ENCODE assay signal across 9 mouse cellular contexts in the genomic region with DNA sequence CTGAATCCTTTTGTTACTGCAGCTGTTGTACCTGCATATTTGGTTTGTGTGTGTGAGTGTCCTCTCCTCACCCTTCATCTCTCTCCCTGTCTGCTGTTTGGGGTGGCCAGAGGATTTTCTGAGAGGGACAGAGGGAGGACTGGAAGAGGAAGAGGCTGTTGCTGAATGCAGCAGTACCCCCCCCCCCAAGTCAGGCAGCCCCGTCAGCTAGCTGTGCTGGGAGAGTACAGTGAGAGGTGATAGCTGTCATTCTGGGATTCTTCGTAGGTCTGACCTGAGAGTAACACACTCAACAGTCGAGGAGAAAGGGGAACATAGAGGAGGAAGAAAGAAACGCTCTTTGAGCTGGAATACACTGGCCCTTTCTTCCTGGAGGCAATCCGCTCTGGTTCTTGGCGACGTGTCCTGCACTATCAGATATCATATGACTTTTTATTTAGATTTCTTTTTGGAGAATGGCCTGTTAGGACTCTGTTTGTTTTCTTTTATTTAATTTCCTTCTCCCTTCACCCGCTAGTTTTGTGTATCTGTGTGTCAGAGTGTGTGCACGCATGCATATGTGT.
DNase-seq lines count a peak whose midpoint lies in the region; ATAC-seq and TF ChIP-seq lines count a peak whose summit lies in the region.
"Had no signal": no experiment of that assay in that cellular context is flagged by ENCODE, and none has a peak within 500 bp of the region (broad histone marks: within the 10 kb centered on the region; RNA-seq: fewer than 3 reads in every experiment).

No protein-coding gene starts in this region.

- no peaks in the 10 kb centered on the region for H3K9me3 ChIP-seq in limb, embryonic 12.5 days

- ATAC-seq in limb, embryonic 12.5 days (ENCODE audit: insufficient number of reproducible peaks, insufficient read depth, low FRiP score, low TSS enrichment, low read depth), result no peak

- no peaks in the 10 kb centered on the region; the same call in 1 of the 2 replicates for H3K4me1 ChIP-seq in testis, adult 2 months (ENCODE audit: control insufficient read depth, insufficient read depth, low read length)
- peaks cover 28% of the 10 kb centered on the region for H3K4me1 ChIP-seq in limb, embryonic 12.5 days (replicated peaks)

- DNase-seq in cerebellum, adult 8-10 months, result peak; percentile 38
- no peak for DNase-seq in cerebellum, adult 11 months
- no peak for DNase-seq in testis, postnatal 10 days (ENCODE audit: low spot score)
- DNase-seq in right cerebral cortex, adult 18-20 months, result no peak
- no peak for DNase-seq in thymus, postnatal 36 days
- no peak for DNase-seq in gastrocnemius, postnatal 4 days (ENCODE audit: low spot score in 2 of 2)

- H3K27ac ChIP-seq in testis, adult 2 months (ENCODE audit: control insufficient read depth, insufficient read depth, low read depth, low read length), result peak overlapping the region; percentile 62
- 0 out of 2 replicates have a peak overlapping the region, but pooled peaks have one; percentile 26 for H3K27ac ChIP-seq in limb, embryonic 12.5 days

- no peak overlapping the region; the same call in 1 of the 2 replicates for H3K9ac ChIP-seq in limb, embryonic 12.5 days (replicated peaks)

- H3K36me3 ChIP-seq in testis, adult 2 months (ENCODE audit: control insufficient read depth, insufficient read depth, low read length), result no peaks in the 10 kb centered on the region
- no peaks in the 10 kb centered on the region for H3K36me3 ChIP-seq in limb, embryonic 12.5 days

- TF ChIP-seq CTCF in testis, adult 2 months (IDR thresholded peaks at IDR 0.05; ENCODE audit: control insufficient read depth, insufficient read depth, insufficient replicate concordance, low read depth, low read length), result no peak

- WGBS in limb, embryonic 12.5 days, result 41% methylated on average over 9 of the region's 9 CpGs

- no peak for TF ChIP-seq POLR2A in testis, adult 2 months (IDR thresholded peaks at IDR 0.05; ENCODE audit: control insufficient read depth, low read depth, low read length)

- no peak overlapping the region for H3K4me3 ChIP-seq in testis, adult 2 months (ENCODE audit: control insufficient read depth, low read depth, low read length)
- H3K4me3 ChIP-seq in limb, embryonic 12.5 days (replicated peaks), result no peak overlapping the region
- H3K4me3 ChIP-seq: erythroblast, embryonic 14.5 days had no signal

- H3K27me3 ChIP-seq in testis, adult 2 months (ENCODE audit: control insufficient read depth, insufficient read depth, low read length), result no peaks in the 10 kb centered on the region
- peaks cover 10% of the 10 kb centered on the region for H3K27me3 ChIP-seq in limb, embryonic 12.5 days

- no peak overlapping the region; the same call in 1 of the 2 replicates for H3K4me2 ChIP-seq in limb, embryonic 12.5 days
